Mouse (Mus musculus) liver, adult 2 months (tissue): Measurements from ENCODE around the gene Zfp526.

Experiments used
- CTCF ChIP-seq: fragments of 200-500 bp; IDR thresholded peaks from 2 replicates; pipeline ENCODE4 v1.5.1; 2011; ENCODE audit warnings: low read depth, low read length, control low read depth
- POLR2A ChIP-seq: fragments of 200-500 bp; IDR thresholded peaks from 2 replicates; pipeline ENCODE4 v1.6.1; 2011; ENCODE audit warnings: low read length, control low read depth; ENCODE audit not compliant: insufficient read depth; ENCODE audit errors: extremely low read depth

GRCm38 (mm10) chr7:25213099-25213498, 8.1 kb upstream of the Zfp526 start:
- TF ChIP-seq CTCF, result no peak
- no peak for TF ChIP-seq POLR2A
